Mouse (Mus musculus) neural tube, embryonic 13.5 days (tissue): ENCODE data around the gene Adipor2. TPM values are rescaled to one million over a fixed set of nuclear protein-coding genes. Genes with fewer than 3 reads are reported as not detected.
"Not testable (repeated sequence)": the region's sequence is repeated elsewhere in the genome, so short reads cannot be mapped to it uniquely, and the experiment has no call there.

Source experiments
- ATAC-seq: fragments of 200-750 bp; cut with Nextera tagmentation; 2 replicates; pipeline ENCODE4 v1.8.0; 2017; ENCODE audit warnings: low read depth, mild to moderate bottlenecking, moderate TSS enrichment, moderate library complexity
- H3K27ac ChIP-seq: fragments of 300-500 bp; sonication (generic); replicated peaks from 2 replicates; pipeline ENCODE4 v1.5.1; 2015; ENCODE audit warnings: moderate library complexity, mild to moderate bottlenecking, inconsistent platforms
- H3K27me3 ChIP-seq: fragments of 300-500 bp; sonication (generic); 2 replicates; pipeline ENCODE4 v1.6.1; 2015; ENCODE audit warnings: mild to moderate bottlenecking, inconsistent platforms
- H3K36me3 ChIP-seq: fragments of 300-500 bp; sonication (generic); 2 replicates; pipeline ENCODE4 v1.6.1; 2015; ENCODE audit warnings: mild to moderate bottlenecking, inconsistent platforms
- H3K4me1 ChIP-seq: fragments of 300-500 bp; sonication (generic); replicated peaks from 2 replicates; pipeline ENCODE4 v1.6.1; 2015; ENCODE audit warnings: inconsistent platforms
- H3K4me2 ChIP-seq: fragments of 300-500 bp; sonication (generic); 2 replicates; pipeline ENCODE4 v1.6.1; 2015; ENCODE audit warnings: inconsistent platforms, mild to moderate bottlenecking, moderate library complexity
- H3K4me3 ChIP-seq: fragments of 300-500 bp; sonication (generic); 2 replicates; pipeline ENCODE4 v1.5.1; 2015; ENCODE audit warnings: mild to moderate bottlenecking, inconsistent platforms
- H3K9ac ChIP-seq: fragments of 300-500 bp; sonication (generic); 2 replicates; pipeline ENCODE4 v1.6.1; 2015; ENCODE audit warnings: moderate library complexity, mild to moderate bottlenecking, inconsistent platforms
- H3K9me3 ChIP-seq: fragments of 300-500 bp; sonication (generic); 2 replicates; pipeline ENCODE4 v1.6.1; 2016; ENCODE audit warnings: inconsistent platforms
- WGBS: fragments of 180-500 bp; shearing (Covaris S2); methylation state at CpG from one replicate; pipeline ENCODE4 v1.1.7; 2015; 5-methylcytosine and 5-hydroxymethylcytosine counted together
- polyA plus RNA-seq: library from polyadenylated mRNA; unstranded; fragments of >200 nt; fragmentation: Nextera tagmentation; extraction: Ambion mirVana; gene quantifications from 2 replicates; pipeline ENCODE4 v1.2.1, GENCODE M21; 2015

The Adipor2 gene
- polyA plus RNA-seq, 1 experiment from 2014 or later: 33.4 TPM

DNA sequence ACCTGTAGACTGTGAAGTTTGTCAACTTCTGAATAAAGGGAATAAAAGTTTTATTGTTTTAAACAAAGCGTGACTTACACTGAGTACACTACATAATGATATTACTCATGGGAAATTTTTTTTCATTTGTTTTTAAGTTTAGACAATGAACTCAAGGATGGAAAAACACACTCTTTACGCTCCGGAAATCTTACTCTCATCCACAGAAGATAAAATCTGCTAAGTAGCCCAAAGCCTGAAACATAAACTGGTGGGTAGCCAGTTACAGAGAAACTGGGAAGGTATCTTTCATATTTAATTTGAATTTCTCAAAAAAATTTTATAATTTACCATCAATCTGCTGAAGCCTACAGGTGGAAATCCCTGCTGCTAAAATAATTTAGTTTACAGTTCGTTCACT lies 31.1 kb downstream of the Adipor2 start:
- WGBS: 87% methylated on average over 4 of the region's 4 CpGs
- H3K27me3 ChIP-seq: no peaks in the 10 kb centered on the region
- H3K9ac ChIP-seq: no peak overlapping the region
- no peaks in the 10 kb centered on the region for H3K9me3 ChIP-seq
- no peak for ATAC-seq
- H3K4me2 ChIP-seq: no peak overlapping the region
- H3K4me1 ChIP-seq: peaks cover 38% of the 10 kb centered on the region
- H3K27ac ChIP-seq: no peak overlapping the region
- H3K36me3 ChIP-seq: no peaks in the 10 kb centered on the region
- H3K4me3 ChIP-seq: no peak overlapping the region

DNA sequence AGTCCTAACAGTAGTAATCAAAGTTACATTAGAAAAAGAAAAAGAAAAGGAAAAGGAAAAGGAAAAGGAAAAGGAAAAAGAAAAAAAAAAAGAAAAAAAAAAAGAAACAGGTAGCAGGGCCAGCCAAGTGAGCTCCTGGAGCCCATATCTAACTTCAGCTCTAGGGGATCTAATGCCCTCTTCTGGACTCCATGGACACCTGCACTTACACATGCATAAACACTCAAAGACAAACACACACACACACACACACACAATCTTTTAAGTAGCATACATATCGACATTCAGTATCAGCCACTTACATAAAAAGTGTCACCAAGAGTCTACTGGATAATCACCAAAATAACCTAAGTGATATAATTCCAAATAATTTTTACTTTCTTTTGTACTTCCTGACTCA lies 31.8 kb downstream of the Adipor2 start:
- no peaks in the 10 kb centered on the region for H3K27me3 ChIP-seq
- no peak overlapping the region for H3K27ac ChIP-seq
- ATAC-seq: no peak
- H3K36me3 ChIP-seq: no peaks in the 10 kb centered on the region
- H3K4me3 ChIP-seq: no peak overlapping the region
- peaks cover 38% of the 10 kb centered on the region for H3K4me1 ChIP-seq
- H3K9ac ChIP-seq: no peak overlapping the region
- H3K9me3 ChIP-seq: no peaks in the 10 kb centered on the region
- 96% methylated on average over 1 of the region's 1 CpGs for WGBS
- H3K4me2 ChIP-seq: no peak overlapping the region

GRCm38 (mm10) chr6:119378631-119379030 lies 38.9 kb downstream of the Adipor2 start:
- Histone ChIP-seq H3K36me3 (no peaks in the 10 kb centered on the region), H3K9ac (no peak overlapping the region), H3K4me1 (no peaks in the 10 kb centered on the region), H3K4me3 (no peak overlapping the region), H3K27ac (no peak overlapping the region), H3K9me3 (no peaks in the 10 kb centered on the region), H3K4me2 (no peak overlapping the region), H3K27me3 (no peaks in the 10 kb centered on the region)
- ATAC-seq: no peak
- WGBS: 79% methylated on average over 1 of the region's 1 CpGs

DNA sequence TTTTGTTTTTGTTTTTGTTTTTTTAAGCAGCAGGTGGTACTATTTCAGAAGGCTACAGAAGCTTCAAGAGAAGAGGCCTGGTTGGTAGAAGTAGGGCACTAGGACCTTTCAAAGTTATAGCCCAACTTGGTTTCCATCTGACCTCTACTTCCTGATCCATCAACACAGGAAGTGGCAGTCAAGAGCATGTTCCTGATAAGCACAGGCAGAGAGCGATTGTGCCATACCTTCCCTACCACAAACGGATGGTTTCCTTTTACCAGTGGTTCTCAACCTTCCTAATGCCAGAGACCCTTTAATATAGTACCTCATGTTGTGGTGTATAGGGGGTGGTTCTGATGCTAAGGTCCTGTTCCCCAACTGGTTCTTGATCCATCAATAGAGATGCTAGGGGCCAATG lies 39.9 kb downstream of the Adipor2 start:
- Histone ChIP-seq H3K27me3 (no peaks in the 10 kb centered on the region), H3K36me3 (no peaks in the 10 kb centered on the region), H3K4me3 (no peak overlapping the region), H3K9me3 (no peaks in the 10 kb centered on the region), H3K27ac (no peak overlapping the region), H3K4me1 (no peaks in the 10 kb centered on the region), H3K4me2 (no peak overlapping the region), H3K9ac (no peak overlapping the region)
- no peak for ATAC-seq
- WGBS: 87% methylated on average over 2 of the region's 2 CpGs

DNA sequence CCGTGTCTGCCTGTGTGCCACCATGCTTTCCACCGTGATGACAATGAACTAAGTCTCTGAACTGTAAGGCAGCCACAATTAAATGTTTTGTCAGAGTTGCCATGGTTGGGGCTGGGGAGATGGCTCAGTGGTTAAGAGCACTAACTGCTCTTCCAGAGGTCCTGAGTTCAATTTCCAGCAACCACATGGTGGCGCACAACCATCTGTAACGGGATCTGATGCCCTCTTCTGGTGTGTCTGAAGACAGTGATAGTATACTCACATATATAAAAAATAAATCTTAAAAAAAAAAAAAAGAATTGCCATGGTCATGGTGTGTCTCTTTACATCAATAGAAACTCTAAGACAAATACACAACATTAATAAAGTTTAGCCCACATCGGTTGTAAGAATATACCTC lies 42.5 kb downstream of the Adipor2 start:
- Histone ChIP-seq H3K9me3 (no peaks in the 10 kb centered on the region), H3K4me3 (no peak overlapping the region), H3K36me3 (no peaks in the 10 kb centered on the region), H3K4me2 (no peak overlapping the region), H3K9ac (no peak overlapping the region), H3K4me1 (no peaks in the 10 kb centered on the region), H3K27me3 (no peaks in the 10 kb centered on the region), H3K27ac (no peak overlapping the region)
- 86% methylated on average over 5 of the region's 5 CpGs for WGBS
- no peak for ATAC-seq

DNA sequence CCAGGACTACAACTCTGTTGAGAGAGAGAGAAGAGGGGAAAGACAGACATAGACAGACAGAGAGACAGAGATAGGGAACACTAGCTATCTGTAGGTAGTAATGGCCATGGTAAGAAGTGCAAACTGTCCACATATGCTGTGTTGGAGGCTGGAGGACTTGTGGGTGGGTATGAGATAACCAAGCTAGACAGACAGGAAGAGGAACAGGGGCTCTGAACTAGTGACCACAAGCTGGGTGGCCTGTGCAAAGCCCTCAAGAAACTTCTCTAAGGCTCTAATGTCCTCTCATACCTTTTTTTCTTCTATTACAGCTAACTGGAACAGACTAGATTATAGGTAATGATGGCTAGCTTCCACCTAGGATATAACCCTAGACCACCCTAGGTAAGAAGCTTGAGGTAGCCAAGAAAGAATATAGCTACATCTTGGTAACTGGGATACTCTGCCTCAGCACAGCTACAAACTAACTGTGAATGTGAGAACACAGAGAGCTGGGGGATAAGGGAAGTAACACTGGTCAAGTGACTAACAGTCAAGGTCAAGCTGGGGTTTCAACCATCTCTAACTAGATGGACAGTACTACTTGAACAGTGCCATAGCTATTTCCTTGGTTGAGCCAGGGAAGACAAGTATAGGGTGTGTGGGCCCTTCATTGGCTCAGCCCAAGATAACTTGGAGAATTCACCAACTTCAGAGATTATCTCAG lies 44.4 kb downstream of the Adipor2 start:
- ATAC-seq: no peak
- Histone ChIP-seq H3K4me1 (no peaks in the 10 kb centered on the region), H3K9ac (no peak overlapping the region), H3K27me3 (no peaks in the 10 kb centered on the region), H3K9me3 (no peaks in the 10 kb centered on the region), H3K4me2 (no peak overlapping the region), H3K4me3 (no peak overlapping the region), H3K36me3 (0 out of 2 replicates have a peak, but pooled peaks cover 4% of the 10 kb centered on the region), H3K27ac (no peak overlapping the region)

GRCm38 (mm10) chr6:119372237-119372636 lies 45.3 kb downstream of the Adipor2 start:
- H3K4me2 ChIP-seq: no peak overlapping the region
- H3K9me3 ChIP-seq: no peaks in the 10 kb centered on the region
- WGBS: 89% methylated on average over 5 of the region's 5 CpGs
- no peak overlapping the region for H3K27ac ChIP-seq
- no peaks in the 10 kb centered on the region for H3K27me3 ChIP-seq
- ATAC-seq: no peak
- H3K4me3 ChIP-seq: no peak overlapping the region
- H3K36me3 ChIP-seq: 0 out of 2 replicates have a peak, but pooled peaks cover 10% of the 10 kb centered on the region
- no peaks in the 10 kb centered on the region for H3K4me1 ChIP-seq
- no peak overlapping the region for H3K9ac ChIP-seq

DNA sequence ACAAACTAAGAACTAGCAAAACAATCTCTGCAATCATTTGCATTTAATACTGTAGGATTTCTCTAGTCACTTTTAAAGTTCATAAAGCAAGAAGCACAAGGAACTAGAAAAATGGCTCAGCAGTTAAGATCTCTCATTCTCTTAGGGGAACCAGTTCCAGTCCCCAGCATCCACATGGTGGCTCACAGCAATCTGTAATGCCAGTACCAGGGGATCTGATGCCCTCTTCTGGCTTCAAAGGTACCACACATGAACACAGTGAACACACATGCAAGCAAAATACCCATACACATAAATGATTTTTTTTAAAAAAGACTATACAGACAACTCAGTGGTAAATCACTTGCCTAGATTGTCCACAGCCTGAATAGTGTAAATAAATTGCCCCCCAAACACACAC lies 45.9 kb downstream of the Adipor2 start:
- no peak for ATAC-seq
- H3K4me3 ChIP-seq: no peak overlapping the region
- no peaks in the 10 kb centered on the region for H3K4me1 ChIP-seq
- no peak overlapping the region for H3K27ac ChIP-seq
- H3K9me3 ChIP-seq: no peaks in the 10 kb centered on the region
- H3K9ac ChIP-seq: no peak overlapping the region
- no peak overlapping the region for H3K4me2 ChIP-seq
- peaks cover 11% of the 10 kb centered on the region; the same call in 1 of the 2 replicates for H3K36me3 ChIP-seq
- H3K27me3 ChIP-seq: no peaks in the 10 kb centered on the region

DNA sequence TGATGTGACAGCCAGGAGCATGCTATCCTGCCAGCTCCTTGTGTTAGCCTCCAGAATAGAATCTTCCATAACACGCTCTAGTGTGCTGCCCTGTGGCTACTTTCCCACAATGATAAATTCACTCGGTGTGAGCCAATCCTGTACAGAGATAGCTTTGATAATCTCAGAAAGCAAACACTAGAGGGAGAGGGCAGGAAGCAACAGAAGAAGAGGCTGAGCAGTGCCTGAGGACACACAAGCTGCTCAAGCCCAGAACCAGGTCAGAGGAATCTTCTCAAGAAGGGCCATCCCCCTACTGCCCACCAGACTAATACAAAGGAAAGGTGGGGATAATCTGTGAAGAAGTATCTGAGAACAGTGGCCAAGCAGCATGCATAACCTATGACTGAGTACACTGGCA lies 50.1 kb downstream of the Adipor2 start:
- no peak for ATAC-seq
- Histone ChIP-seq H3K9me3 (no peaks in the 10 kb centered on the region), H3K4me3 (no peak overlapping the region), H3K36me3 (peaks cover 42% of the 10 kb centered on the region), H3K4me1 (no peaks in the 10 kb centered on the region), H3K27ac (no peak overlapping the region), H3K4me2 (no peak overlapping the region), H3K9ac (no peak overlapping the region), H3K27me3 (no peaks in the 10 kb centered on the region)
- WGBS: 98% methylated on average over 2 of the region's 2 CpGs

GRCm38 (mm10) chr6:119366800-119367199 lies 50.7 kb downstream of the Adipor2 start:
- peaks cover 44% of the 10 kb centered on the region for H3K36me3 ChIP-seq
- not testable (repeated sequence) for H3K4me3 ChIP-seq
- 82% methylated on average over 4 of the region's 4 CpGs for WGBS

DNA sequence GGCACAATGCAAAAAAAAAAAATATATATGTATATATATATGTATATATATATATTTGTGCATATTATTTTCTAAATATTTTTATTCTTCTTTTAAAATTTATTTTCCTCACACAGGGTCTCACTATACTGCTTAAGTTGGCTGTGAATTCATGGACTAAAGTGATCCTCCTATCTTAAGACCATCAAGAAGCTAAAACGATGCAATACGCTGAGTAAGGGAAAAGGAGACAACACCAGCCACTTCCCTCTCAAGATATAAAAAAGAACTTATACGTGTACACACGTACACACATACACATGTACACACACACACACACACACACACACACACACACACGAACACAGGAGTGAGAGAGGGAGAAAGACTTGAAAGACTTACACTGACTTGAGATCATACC lies 53.9 kb downstream of the Adipor2 start:
- no peak overlapping the region for H3K27ac ChIP-seq
- peaks cover 69% of the 10 kb centered on the region for H3K36me3 ChIP-seq
- no peaks in the 10 kb centered on the region for H3K9me3 ChIP-seq
- no peaks in the 10 kb centered on the region for H3K4me1 ChIP-seq
- no peak overlapping the region for H3K4me3 ChIP-seq
- no peak overlapping the region for H3K4me2 ChIP-seq
- no peak overlapping the region for H3K9ac ChIP-seq
- H3K27me3 ChIP-seq: no peaks in the 10 kb centered on the region
- WGBS: 93% methylated on average over 5 of the region's 5 CpGs
- ATAC-seq: no peak

More at GRCm38 (mm10) chr6:119366800-119367199, 50.7 kb downstream of the Adipor2 start:
- not testable (repeated sequence) for H3K4me1 ChIP-seq, H3K4me2 ChIP-seq, H3K9me3 ChIP-seq, H3K27ac ChIP-seq, H3K27me3 ChIP-seq, H3K9ac ChIP-seq, ATAC-seq

DNA sequence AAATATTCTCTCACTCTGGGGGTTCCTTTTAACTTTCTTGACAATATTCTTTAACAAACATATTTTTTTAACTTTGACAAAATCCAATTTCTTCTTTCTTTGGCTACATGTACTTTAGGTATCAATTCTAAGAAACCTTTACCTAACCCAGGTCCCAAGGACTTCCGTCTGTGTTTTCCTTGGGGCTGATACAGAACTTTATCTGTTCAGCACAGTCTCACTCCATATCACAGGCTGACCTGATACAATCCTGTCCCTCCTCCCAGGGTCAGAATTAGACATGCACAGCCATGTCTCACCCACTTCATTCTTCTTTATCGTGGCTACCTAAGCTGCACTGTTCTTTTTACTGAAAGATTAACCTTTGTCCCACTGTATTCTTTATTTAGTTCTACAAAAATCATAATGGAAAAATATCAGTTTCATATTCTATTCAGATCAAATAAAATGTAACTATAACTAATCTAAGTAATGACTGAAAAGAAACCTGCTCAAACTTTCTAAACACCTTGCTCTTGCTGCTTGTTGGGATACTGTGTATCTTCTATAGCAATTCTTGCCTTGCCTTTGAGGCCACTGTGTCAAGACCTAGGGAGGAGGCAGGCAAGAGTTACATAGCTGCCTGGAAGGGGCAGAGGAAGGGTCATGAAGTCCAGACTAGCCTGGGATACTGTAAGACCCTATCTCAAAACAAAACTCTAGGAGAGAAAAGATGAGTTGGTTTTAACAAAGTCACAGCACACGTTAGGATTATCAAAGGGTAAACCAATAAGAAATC lies 56.4 kb downstream of the Adipor2 start:
- Histone ChIP-seq H3K9ac (no peak overlapping the region), H3K4me1 (no peaks in the 10 kb centered on the region), H3K27me3 (no peaks in the 10 kb centered on the region), H3K4me2 (no peak overlapping the region), H3K27ac (no peak overlapping the region), H3K36me3 (peaks cover 80% of the 10 kb centered on the region), H3K4me3 (no peak overlapping the region), H3K9me3 (no peaks in the 10 kb centered on the region)
- WGBS: 93% methylated on average over 3 of the region's 3 CpGs
- no peak for ATAC-seq
